ENCODE assay signal across 9 mouse cellular contexts in the genomic region with DNA sequence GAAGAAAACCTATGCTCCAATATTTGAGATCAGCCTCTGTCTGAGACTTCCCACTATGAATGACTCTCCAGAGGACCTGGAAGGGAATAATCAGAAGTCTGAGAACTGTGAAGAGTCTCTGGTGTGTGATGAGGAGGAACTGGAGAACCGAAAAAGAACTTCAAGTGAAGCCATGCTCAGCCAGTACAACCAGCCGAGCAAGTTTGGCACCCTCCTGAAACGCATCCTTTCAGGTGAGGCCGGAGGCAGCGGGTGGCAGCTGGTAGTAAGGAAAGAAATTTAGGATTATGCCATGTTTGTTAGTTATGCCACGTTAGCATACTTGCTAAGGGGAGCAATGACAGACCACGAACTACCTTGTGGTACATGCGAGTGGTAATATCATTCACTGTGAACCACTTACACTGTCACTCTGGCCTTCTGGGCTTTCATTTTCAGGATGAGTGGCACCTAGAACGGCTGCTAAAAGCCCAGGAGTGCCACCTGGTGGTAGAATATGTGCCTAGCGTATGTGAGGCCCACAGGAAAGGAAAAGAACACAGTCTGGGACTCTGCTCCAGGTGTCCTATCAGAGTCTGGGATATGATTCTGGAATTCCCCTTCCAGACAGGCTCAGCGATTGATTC. TPM values are rescaled to one million over a fixed set of nuclear protein-coding genes. Genes with fewer than 3 reads are reported as not detected.
A peak's percentile ranks its signal among the peaks of the same experiment; 100 is the strongest.
DNase-seq lines count a peak whose midpoint lies in the region; ATAC-seq and TF ChIP-seq lines count a peak whose summit lies in the region.
"Had no signal": no experiment of that assay in that cellular context is flagged by ENCODE, and none has a peak within 500 bp of the region (broad histone marks: within the 10 kb centered on the region; RNA-seq: fewer than 3 reads in every experiment).

No protein-coding gene starts in this region.

- H3K36me3 ChIP-seq in limb, embryonic 14.5 days (ENCODE audit: control insufficient read depth, insufficient read depth, low read length), result no peaks in the 10 kb centered on the region
- H3K36me3 ChIP-seq: hindbrain, embryonic 15.5 days had no signal

- peaks cover 5% of the 10 kb centered on the region; the same call in 1 of the 2 replicates for H3K4me1 ChIP-seq in limb, embryonic 14.5 days (ENCODE audit: control insufficient read depth, insufficient read depth, low read length)
- H3K4me1 ChIP-seq: hindbrain, embryonic 15.5 days had no signal

- no peaks in the 10 kb centered on the region for H3K27me3 ChIP-seq in limb, embryonic 14.5 days (ENCODE audit: control insufficient read depth, insufficient read depth, low read length)
- H3K27me3 ChIP-seq: hindbrain, embryonic 15.5 days had no signal

- no peak overlapping the region for H3K27ac ChIP-seq in limb, embryonic 14.5 days (replicated peaks; ENCODE audit: low read depth, low read length)
- H3K27ac ChIP-seq: hindbrain, embryonic 15.5 days had no signal

- ATAC-seq in limb, embryonic 14.5 days (ENCODE audit: low FRiP score, low read depth), result no peak
- peak; percentile 46; the same call in 1 of the 2 replicates for ATAC-seq in neutrophil, adult 5-6 weeks (ENCODE audit: extremely low read depth, insufficient number of reproducible peaks, low FRiP score, poor library complexity, severe bottlenecking)

- no peak overlapping the region for H3K9ac ChIP-seq in limb, embryonic 14.5 days (ENCODE audit: low read depth, low read length, severe bottlenecking)
- H3K9ac ChIP-seq: hindbrain, embryonic 15.5 days had no signal

- H3K9me3 ChIP-seq in limb, embryonic 14.5 days (ENCODE audit: control insufficient read depth, low read length), result no peaks in the 10 kb centered on the region
- H3K9me3 ChIP-seq: hindbrain, embryonic 15.5 days had no signal

- no peak overlapping the region for H3K4me2 ChIP-seq in limb, embryonic 14.5 days (replicated peaks; ENCODE audit: low read depth, low read length, severe bottlenecking)
- H3K4me2 ChIP-seq: hindbrain, embryonic 15.5 days had no signal

- no peak overlapping the region for H3K4me3 ChIP-seq in limb, embryonic 14.5 days (replicated peaks; ENCODE audit: low read length)
- H3K4me3 ChIP-seq: hindbrain, embryonic 15.5 days had no signal

- WGBS in limb, embryonic 14.5 days, result 37% methylated on average over 11 of the region's 11 CpGs

- TF ChIP-seq POLR2A in limb, embryonic 14.5 days (IDR thresholded peaks at IDR 0.05; ENCODE audit: borderline replicate concordance, extremely low read depth, insufficient read depth, insufficient read length), result no peak

- DNase-seq in CD4-positive helper T cell, adult 2 months (ENCODE audit: low read depth, low spot score), result peak; percentile 63
- DNase-seq in ZHBTc4 (ENCODE audit: low read depth, low spot score), result peak; percentile 80
- peak; percentile 71 to 80 for DNase-seq in cerebellum, postnatal 36 days
- peak; percentile 47 for DNase-seq in gastrocnemius, adult 18-20 months (ENCODE audit: low spot score)
- peak; percentile 78 for DNase-seq in kidney, adult 9 months
- DNase-seq in limb, embryonic 14.5 days (ENCODE audit: low spot score), result peak; percentile 69
- peak; percentile 70 for DNase-seq in thymus, postnatal 0 days (ENCODE audit: low spot score)

RNA-seq across cellular contexts. Expression of a gene that starts 39.6 kb away (rescaled TPM):
- under 1 TPM in 1 of 2 experiments, not detected in 1; 0.55 TPM for total RNA-seq in gastrocnemius, adult 18-20 months (2021)
- polyA plus RNA-seq in limb, embryonic 14.5 days (2012; rRNA removed), result 0.41 and 0.53 TPM in 2 replicates
- 1.6 and 2.0 TPM in 2 replicates for polyA plus RNA-seq in limb, embryonic 14.5 days (2014; fragmentation: Nextera tagmentation; extraction: Ambion mirVana)
- total RNA-seq in neutrophil, adult 5-6 weeks (2017), result 3.5 and 3.7 TPM in 2 replicates
- 5.7 and 6.2 TPM in 2 replicates for polyA plus RNA-seq in thymus, postnatal 0 days (2015; fragmentation: Nextera tagmentation; extraction: Ambion mirVana)
